Mouse (Mus musculus) liver, embryonic 13.5 days (tissue): Measurements from ENCODE around the gene Dnajb12. TPM values are rescaled to one million over a fixed set of nuclear protein-coding genes. Genes with fewer than 3 reads are reported as not detected.

Source experiments
- ATAC-seq: fragments of 200-750 bp; cut with Nextera tagmentation; 2 replicates; pipeline ENCODE4 v1.8.0; 2017; ENCODE audit warnings: low read depth, mild to moderate bottlenecking, moderate number of reproducible peaks, moderate library complexity
- DNase-seq: peaks from one replicate; pipeline ENCODE4 v3.0.0; 2022
- H3K27ac ChIP-seq: fragments of 300-500 bp; sonication (generic); 2 replicates; pipeline ENCODE4 v1.5.1; 2015; ENCODE audit warnings: moderate library complexity, mild to moderate bottlenecking, inconsistent platforms
- H3K27me3 ChIP-seq: fragments of 300-500 bp; sonication (generic); 2 replicates; pipeline ENCODE4 v1.6.1; 2015; ENCODE audit warnings: mild to moderate bottlenecking, inconsistent platforms
- H3K36me3 ChIP-seq: fragments of 300-500 bp; sonication (generic); 2 replicates; pipeline ENCODE4 v1.6.1; 2015; ENCODE audit warnings: mild to moderate bottlenecking, inconsistent platforms
- H3K4me1 ChIP-seq: fragments of 300-500 bp; sonication (generic); replicated peaks from 2 replicates; pipeline ENCODE4 v1.6.1; 2015; ENCODE audit warnings: inconsistent platforms
- H3K4me2 ChIP-seq: fragments of 300-500 bp; sonication (generic); 2 replicates; pipeline ENCODE4 v1.6.1; 2015; ENCODE audit warnings: inconsistent platforms, mild to moderate bottlenecking, moderate library complexity
- H3K4me3 ChIP-seq: fragments of 300-500 bp; sonication (generic); replicated peaks from 2 replicates; pipeline ENCODE4 v1.5.1; 2015; ENCODE audit warnings: mild to moderate bottlenecking, inconsistent platforms
- H3K9ac ChIP-seq: fragments of 300-500 bp; sonication (generic); 2 replicates; pipeline ENCODE4 v1.6.1; 2015; ENCODE audit warnings: mild to moderate bottlenecking, inconsistent platforms
- H3K9me3 ChIP-seq: fragments of 300-500 bp; sonication (generic); replicated peaks from 2 replicates; pipeline ENCODE4 v1.6.1; 2016; ENCODE audit warnings: inconsistent platforms
- WGBS: fragments of 180-500 bp; shearing (Covaris S2); methylation state at CpG from one replicate; pipeline ENCODE4 v1.1.7; 2015; ENCODE audit not compliant: insufficient replicate concordance; 5-methylcytosine and 5-hydroxymethylcytosine counted together
- polyA plus RNA-seq: library from polyadenylated mRNA; unstranded; fragments of >200 nt; fragmentation: Nextera tagmentation; extraction: Ambion mirVana; gene quantifications from 2 replicates; pipeline ENCODE4 v1.2.1, GENCODE M21; 2015

Gene Dnajb12
- polyA plus RNA-seq, 1 experiment from 2014 or later = 13.4 TPM

GRCm38 (mm10) chr10:59848953-59849352, 30.4 kb upstream of the Dnajb12 start:
- Histone ChIP-seq H3K4me1 (no peaks in the 10 kb centered on the region), H3K9ac (no peak overlapping the region), H3K9me3 (no peaks in the 10 kb centered on the region), H3K36me3 (no peaks in the 10 kb centered on the region), H3K4me3 (no peak overlapping the region), H3K27me3 (no peaks in the 10 kb centered on the region), H3K4me2 (no peak overlapping the region), H3K27ac (no peak overlapping the region)
- DNase-seq (no peak), ATAC-seq (no peak)
- WGBS = 67% methylated on average over 9 of the region's 9 CpGs

- Histone ChIP-seq H3K4me3 (no peak overlapping the region), H3K9ac (no peak overlapping the region), H3K27me3 (no peaks in the 10 kb centered on the region), H3K4me1 (no peaks in the 10 kb centered on the region), H3K4me2 (no peak overlapping the region), H3K27ac (no peak overlapping the region), H3K9me3 (no peaks in the 10 kb centered on the region), H3K36me3 (no peaks in the 10 kb centered on the region)
- WGBS = 87% methylated on average over 7 of the region's 7 CpGs
- DNase-seq (no peak), ATAC-seq (no peak)
Observed at GRCm38 (mm10) chr10:59849371-59849770, 30.0 kb upstream of the Dnajb12 start.

GRCm38 (mm10) chr10:59857157-59857556, 22.2 kb upstream of the Dnajb12 start:
- no peaks in the 10 kb centered on the region for H3K27me3 ChIP-seq
- H3K9me3 ChIP-seq = no peaks in the 10 kb centered on the region
- no peak for ATAC-seq
- no peak for DNase-seq
- H3K36me3 ChIP-seq = no peaks in the 10 kb centered on the region
- no peak overlapping the region for H3K4me2 ChIP-seq
- no peak overlapping the region for H3K27ac ChIP-seq
- H3K9ac ChIP-seq = no peak overlapping the region
- no peak overlapping the region for H3K4me3 ChIP-seq
- 72% methylated on average over 5 of the region's 5 CpGs for WGBS
- H3K4me1 ChIP-seq = peaks cover 8% of the 10 kb centered on the region; the same call in 1 of the 2 replicates

GRCm38 (mm10) chr10:59860684-59861083, 18.7 kb upstream of the Dnajb12 start:
- 62% methylated on average over 9 of the region's 9 CpGs for WGBS
- no peak for ATAC-seq

GRCm38 (mm10) chr10:59861201-59861600, 18.2 kb upstream of the Dnajb12 start:
- peaks cover 21% of the 10 kb centered on the region for H3K4me1 ChIP-seq
- no peak overlapping the region for H3K4me3 ChIP-seq
- peaks cover 18% of the 10 kb centered on the region; the same call in 1 of the 2 replicates for H3K36me3 ChIP-seq
- 76% methylated on average over 10 of the region's 10 CpGs for WGBS
- no peaks in the 10 kb centered on the region for H3K27me3 ChIP-seq
- no peak overlapping the region for H3K27ac ChIP-seq
- ATAC-seq = no peak
- no peak overlapping the region for H3K4me2 ChIP-seq
- no peak overlapping the region for H3K9ac ChIP-seq
- H3K9me3 ChIP-seq = no peaks in the 10 kb centered on the region
- no peak for DNase-seq

More at GRCm38 (mm10) chr10:59860684-59861083, 18.7 kb upstream of the Dnajb12 start:
- DNase-seq = no peak
- H3K9ac ChIP-seq = no peak overlapping the region
- H3K4me1 ChIP-seq = peaks cover 21% of the 10 kb centered on the region
- no peaks in the 10 kb centered on the region for H3K9me3 ChIP-seq
- peaks cover 18% of the 10 kb centered on the region; the same call in 1 of the 2 replicates for H3K36me3 ChIP-seq
- H3K4me2 ChIP-seq = no peak overlapping the region
- no peaks in the 10 kb centered on the region for H3K27me3 ChIP-seq
- H3K27ac ChIP-seq = no peak overlapping the region
- no peak overlapping the region for H3K4me3 ChIP-seq

- peaks cover 18% of the 10 kb centered on the region; the same call in 1 of the 2 replicates for H3K36me3 ChIP-seq
- no peaks in the 10 kb centered on the region for H3K27me3 ChIP-seq
- H3K27ac ChIP-seq = no peak overlapping the region; the same call in 1 of the 2 replicates
- WGBS = 73% methylated on average over 6 of the region's 6 CpGs
- H3K4me2 ChIP-seq = no peak overlapping the region
- H3K9me3 ChIP-seq = no peaks in the 10 kb centered on the region
- DNase-seq = no peak
- no peak overlapping the region for H3K4me3 ChIP-seq
- ATAC-seq = no peak
- H3K4me1 ChIP-seq = peaks cover 21% of the 10 kb centered on the region
- no peak overlapping the region for H3K9ac ChIP-seq
Observed at GRCm38 (mm10) chr10:59862816-59863440, 16.4 kb upstream of the Dnajb12 start.

- H3K9me3 ChIP-seq = no peaks in the 10 kb centered on the region
- DNase-seq = no peak
- WGBS = 63% methylated on average over 4 of the region's 4 CpGs
- no peak overlapping the region for H3K9ac ChIP-seq
- no peak for ATAC-seq
- no peak overlapping the region for H3K4me3 ChIP-seq
- peaks cover 21% of the 10 kb centered on the region for H3K4me1 ChIP-seq
- H3K4me2 ChIP-seq = no peak overlapping the region
- H3K36me3 ChIP-seq = peaks cover 18% of the 10 kb centered on the region; the same call in 1 of the 2 replicates
- H3K27ac ChIP-seq = no peak overlapping the region
- no peaks in the 10 kb centered on the region for H3K27me3 ChIP-seq
Observed at GRCm38 (mm10) chr10:59863620-59864019, 15.7 kb upstream of the Dnajb12 start.

- Histone ChIP-seq H3K9ac (no peak overlapping the region), H3K27me3 (no peaks in the 10 kb centered on the region), H3K4me3 (no peak overlapping the region), H3K4me1 (peaks cover 21% of the 10 kb centered on the region), H3K9me3 (no peaks in the 10 kb centered on the region), H3K4me2 (no peak overlapping the region), H3K27ac (no peak overlapping the region), H3K36me3 (peaks cover 18% of the 10 kb centered on the region; the same call in 1 of the 2 replicates)
- WGBS = 86% methylated on average over 19 of the region's 19 CpGs
- no peak for ATAC-seq
- no peak for DNase-seq
Observed at GRCm38 (mm10) chr10:59864232-59864875, 15.0 kb upstream of the Dnajb12 start.

GRCm38 (mm10) chr10:59864884-59865726, 14.3 kb upstream of the Dnajb12 start:
- 28% methylated on average over 13 of the region's 13 CpGs for WGBS
- Histone ChIP-seq H3K4me2 (no peak overlapping the region), H3K9ac (0 out of 2 replicates have a peak overlapping the region, but pooled peaks have one; percentile 17), H3K4me3 (no peak overlapping the region), H3K9me3 (no peaks in the 10 kb centered on the region), H3K27ac (no peak overlapping the region), H3K27me3 (no peaks in the 10 kb centered on the region), H3K36me3 (peaks cover 18% of the 10 kb centered on the region; the same call in 1 of the 2 replicates), H3K4me1 (peaks cover 24% of the 10 kb centered on the region)
- ATAC-seq (peak; percentile 79), DNase-seq (peak; percentile 73)

- no peak overlapping the region for H3K9ac ChIP-seq
- ATAC-seq = no peak
- H3K4me1 ChIP-seq = peaks cover 23% of the 10 kb centered on the region
- no peak overlapping the region for H3K4me2 ChIP-seq
- no peaks in the 10 kb centered on the region for H3K27me3 ChIP-seq
- H3K9me3 ChIP-seq = 0 out of 2 replicates have a peak, but pooled peaks cover 9% of the 10 kb centered on the region
- 55% methylated on average over 11 of the region's 11 CpGs for WGBS
- no peak overlapping the region for H3K4me3 ChIP-seq
- H3K36me3 ChIP-seq = peaks cover 11% of the 10 kb centered on the region; the same call in 1 of the 2 replicates
- DNase-seq = no peak
- no peak overlapping the region for H3K27ac ChIP-seq
Observed at GRCm38 (mm10) chr10:59868266-59868665, 11.1 kb upstream of the Dnajb12 start.

- no peaks in the 10 kb centered on the region for H3K36me3 ChIP-seq
- no peak overlapping the region for H3K27ac ChIP-seq
- H3K27me3 ChIP-seq = no peaks in the 10 kb centered on the region
- 0 out of 2 replicates have a peak, but pooled peaks cover 9% of the 10 kb centered on the region for H3K9me3 ChIP-seq
- no peak overlapping the region for H3K4me3 ChIP-seq
- no peak overlapping the region for H3K4me2 ChIP-seq
- H3K9ac ChIP-seq = no peak overlapping the region
- no peak for DNase-seq
- WGBS = 83% methylated on average over 6 of the region's 6 CpGs
- H3K4me1 ChIP-seq = peaks cover 35% of the 10 kb centered on the region
- no peak for ATAC-seq
Observed at GRCm38 (mm10) chr10:59870038-59870437, 9.3 kb upstream of the Dnajb12 start.
